Mouse (Mus musculus): ENCODE measurements at regions not wholly inside any gene's neighbourhood (a gene's known extent, or its start where the extent isn't known, plus 50 kb on each side); places are given as distances from the start of the nearest gene placed in this dataset.

DNA sequence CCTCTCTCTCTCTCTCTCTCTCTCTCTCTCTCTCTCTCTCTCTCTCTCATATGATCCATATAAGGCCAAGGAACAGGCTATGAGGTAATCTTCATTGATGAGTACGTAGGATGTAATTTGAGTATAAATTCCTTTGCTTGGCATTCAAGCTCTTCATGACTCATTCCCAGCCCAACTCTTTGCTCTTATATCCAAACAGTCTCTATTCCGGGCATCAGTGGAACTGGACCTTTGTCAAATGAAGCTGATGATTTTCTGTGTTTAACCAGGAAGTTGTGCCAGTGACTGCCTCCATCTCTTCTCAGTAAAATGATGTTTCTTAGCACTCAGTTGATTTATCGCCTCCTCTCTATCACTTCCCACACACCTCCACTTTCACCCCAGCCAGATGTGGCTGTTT is 132.4 kb upstream of the Nmur2 start:
- no peak for ATAC-seq (replicated peaks; ENCODE audit: poor library complexity, severe bottlenecking)

DNA sequence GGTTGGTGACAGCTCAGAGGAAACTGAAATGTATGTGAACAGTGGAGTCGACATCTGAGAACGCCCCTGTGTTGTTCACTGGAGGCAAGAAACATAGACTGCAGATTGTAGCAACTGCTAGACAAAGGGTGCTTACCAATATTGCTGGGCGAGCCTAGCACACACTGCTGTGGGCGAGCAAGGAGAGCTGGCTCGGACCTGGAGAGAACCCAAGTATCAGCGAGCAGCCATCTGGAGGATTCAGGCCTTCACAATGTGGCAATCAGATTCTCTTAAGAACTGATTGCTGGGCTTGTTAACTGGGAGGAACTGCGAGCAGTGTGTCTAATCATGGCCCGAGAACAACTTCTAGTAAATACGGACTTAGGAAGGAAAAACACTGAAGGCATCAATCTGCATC is 128.8 kb upstream of the Nmur2 start:
- no peak for ATAC-seq (replicated peaks; ENCODE audit: poor library complexity, severe bottlenecking)

DNA sequence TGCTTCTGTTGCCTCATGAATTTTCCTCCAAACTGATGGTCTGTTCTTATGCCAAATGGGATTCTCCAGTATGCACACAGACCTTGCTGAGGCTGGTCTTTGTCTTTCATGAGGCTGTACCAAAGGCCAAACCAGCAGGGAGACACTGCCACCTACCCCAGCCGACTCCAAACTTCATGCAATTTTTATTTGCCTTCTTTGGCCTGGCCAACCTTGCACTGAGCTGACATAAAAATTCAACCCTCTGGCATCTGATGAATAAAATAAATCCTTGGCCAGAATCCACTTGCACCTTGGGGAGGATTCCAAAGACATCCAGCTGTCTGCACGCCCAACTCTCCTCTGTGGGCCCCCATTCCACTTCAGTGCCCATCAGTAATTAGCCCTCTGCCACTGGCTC is 126.0 kb upstream of the Nmur2 start:
- ATAC-seq (replicated peaks; ENCODE audit: poor library complexity, severe bottlenecking), result no peak

DNA sequence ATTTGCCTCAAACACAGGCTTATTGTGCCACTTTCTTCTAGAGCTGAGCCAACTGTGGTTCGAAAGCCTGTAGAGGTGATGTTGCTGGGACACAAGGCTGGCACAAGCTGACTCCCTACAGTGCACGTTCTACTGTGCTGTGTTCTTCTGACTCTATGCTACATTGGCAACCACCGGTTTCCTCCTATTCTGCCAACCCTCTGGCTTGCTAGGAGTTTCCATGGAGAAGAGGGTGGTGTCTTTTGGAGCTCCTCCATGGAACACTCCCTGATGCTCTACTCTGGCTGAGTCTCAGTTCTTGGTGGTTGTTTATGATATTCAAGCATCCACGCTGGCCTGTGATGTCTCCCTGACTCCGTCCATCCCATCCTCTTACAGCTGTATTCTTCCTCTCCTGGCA is 124.9 kb upstream of the Nmur2 start:
- ATAC-seq (replicated peaks; ENCODE audit: poor library complexity, severe bottlenecking), result no peak

DNA sequence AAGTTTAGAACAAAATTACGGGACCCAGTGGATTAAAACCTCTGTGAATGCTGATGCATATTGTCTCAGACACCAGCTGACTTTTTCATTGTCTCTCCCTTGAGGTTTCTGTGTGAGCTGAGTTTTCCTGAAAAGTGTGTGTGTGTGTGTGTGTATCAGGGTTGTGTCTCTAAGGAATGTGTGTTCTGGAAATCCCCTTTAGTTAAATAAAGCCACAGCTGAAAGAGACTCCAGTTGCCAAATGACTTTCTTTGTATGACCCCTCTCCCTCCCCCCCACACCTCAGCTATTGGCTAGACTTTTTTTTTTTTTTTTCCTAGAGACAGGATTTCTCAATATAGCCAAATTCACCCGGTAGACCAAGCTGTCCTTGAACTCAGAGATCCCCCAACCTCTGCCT is 119.5 kb upstream of the Nmur2 start:
- ATAC-seq (replicated peaks; ENCODE audit: poor library complexity, severe bottlenecking), result no peak

DNA sequence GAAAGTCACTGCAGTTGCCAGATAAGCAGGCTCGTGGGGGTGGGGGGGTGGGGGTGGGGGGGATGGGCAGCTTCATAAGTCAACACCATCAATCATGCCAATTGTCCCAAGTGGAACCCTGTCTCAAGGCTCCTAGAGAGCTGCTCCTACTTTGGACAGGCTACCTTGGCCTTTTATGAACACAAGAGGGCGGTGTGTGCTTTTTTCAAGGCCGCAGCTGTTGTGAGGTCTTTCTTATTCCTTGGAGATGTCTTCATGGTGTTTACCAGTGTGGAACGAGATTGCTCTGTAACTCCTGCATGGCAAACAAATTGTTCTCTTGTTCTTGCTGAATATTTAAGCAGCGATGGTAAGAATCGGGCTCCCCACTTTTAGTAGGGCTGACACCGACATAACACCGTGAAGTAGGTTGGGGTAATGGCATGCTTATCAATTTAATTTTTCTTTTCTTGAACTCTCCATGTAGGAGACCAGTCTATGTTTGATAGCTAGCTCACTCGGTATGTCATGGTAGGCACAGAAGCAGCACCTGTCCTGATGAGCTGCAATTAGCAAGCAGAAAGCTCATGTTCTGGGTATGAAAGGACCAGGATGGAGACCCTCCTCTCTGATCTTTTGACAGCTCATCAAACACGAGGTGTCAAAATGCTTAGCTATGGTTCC is 118.7 kb upstream of the Nmur2 start:
- ATAC-seq (replicated peaks; ENCODE audit: poor library complexity, severe bottlenecking), result no peak

DNA sequence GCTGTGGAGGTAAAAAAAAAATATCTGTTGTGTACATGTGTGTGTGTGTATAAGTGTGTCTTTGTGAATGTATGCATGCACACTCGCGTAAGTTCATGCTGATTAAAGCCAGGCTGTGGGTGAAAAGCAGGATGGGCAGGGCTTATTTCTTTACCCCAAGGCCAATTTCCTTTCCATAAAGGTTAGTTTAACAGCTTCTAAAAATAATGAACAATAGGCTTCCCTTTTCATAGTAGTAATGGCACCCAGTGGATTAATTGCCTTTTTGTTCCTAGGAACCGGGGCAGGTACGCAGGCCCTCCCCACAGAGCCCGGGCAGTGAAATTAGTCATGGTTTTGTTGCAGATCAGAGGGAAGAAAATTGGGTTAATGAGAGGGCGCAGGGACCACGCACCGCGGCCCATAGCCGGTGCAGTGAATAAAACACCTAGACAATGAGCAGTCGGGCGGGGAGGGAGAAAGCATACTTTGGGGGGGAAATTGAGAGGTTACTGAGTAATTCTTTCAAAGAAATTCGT is 110.1 kb upstream of the Nmur2 start:
- no peak for ATAC-seq (replicated peaks; ENCODE audit: poor library complexity, severe bottlenecking)

DNA sequence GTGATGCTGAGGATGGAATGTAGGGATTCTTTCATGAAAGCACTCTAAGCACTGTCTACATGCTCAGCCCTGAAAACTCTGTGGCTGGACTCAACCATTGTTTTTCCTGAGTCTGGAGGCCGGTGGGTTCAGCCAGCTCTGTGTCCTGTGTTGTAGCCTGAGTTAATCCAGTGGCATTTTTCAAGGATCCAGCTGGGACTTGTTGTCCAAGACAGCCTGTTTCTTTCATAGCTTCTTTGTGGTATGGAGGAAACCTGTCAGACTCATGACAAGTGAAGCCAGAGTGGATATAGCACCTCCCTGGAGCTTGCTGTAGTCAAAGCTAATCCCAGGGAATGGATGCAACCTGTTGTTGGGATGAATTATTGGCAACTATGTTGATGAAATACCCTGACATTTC is 108.9 kb upstream of the Nmur2 start:
- no peak for ATAC-seq (replicated peaks; ENCODE audit: poor library complexity, severe bottlenecking)

DNA sequence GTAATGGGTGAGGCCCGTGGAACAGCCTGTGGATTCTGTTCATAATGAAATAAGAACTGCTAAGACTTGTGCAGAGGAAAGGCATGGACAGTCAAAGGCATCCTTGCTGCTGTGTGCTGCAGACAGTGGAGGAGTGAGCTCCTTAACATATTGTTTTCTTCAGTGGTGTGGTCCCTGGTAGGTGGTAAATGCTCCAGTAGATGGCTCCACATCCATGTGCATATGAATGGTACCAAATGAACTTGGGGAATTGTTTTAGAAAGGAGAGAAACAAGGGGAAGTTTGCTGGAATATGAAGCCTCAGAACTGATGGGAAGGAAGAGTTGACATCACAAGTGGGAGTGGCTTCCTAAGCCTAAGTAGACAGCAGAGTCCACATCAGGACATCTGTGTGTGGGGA is 108.1 kb upstream of the Nmur2 start:
- no peak for ATAC-seq (replicated peaks; ENCODE audit: poor library complexity, severe bottlenecking)

DNA sequence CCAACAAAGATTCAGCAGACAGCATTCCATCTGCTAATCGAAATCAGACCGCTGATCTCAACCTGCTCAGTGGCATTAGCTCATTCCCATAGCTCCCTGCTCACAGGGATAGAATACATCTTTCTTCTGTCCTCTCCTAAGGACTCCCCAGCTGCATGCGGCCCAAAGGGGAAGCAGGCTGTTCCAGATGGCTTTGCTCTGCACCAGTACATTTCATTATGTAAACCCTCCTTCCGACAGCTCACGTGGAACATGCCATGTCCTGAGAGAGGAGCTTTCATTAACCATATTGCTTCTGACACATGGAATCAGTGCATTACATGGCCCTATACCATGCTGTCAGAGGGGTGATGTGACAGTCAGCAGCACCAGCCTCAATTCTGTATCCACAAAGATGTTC is 105.9 kb upstream of the Nmur2 start:
- no peak for ATAC-seq (replicated peaks; ENCODE audit: poor library complexity, severe bottlenecking)

DNA sequence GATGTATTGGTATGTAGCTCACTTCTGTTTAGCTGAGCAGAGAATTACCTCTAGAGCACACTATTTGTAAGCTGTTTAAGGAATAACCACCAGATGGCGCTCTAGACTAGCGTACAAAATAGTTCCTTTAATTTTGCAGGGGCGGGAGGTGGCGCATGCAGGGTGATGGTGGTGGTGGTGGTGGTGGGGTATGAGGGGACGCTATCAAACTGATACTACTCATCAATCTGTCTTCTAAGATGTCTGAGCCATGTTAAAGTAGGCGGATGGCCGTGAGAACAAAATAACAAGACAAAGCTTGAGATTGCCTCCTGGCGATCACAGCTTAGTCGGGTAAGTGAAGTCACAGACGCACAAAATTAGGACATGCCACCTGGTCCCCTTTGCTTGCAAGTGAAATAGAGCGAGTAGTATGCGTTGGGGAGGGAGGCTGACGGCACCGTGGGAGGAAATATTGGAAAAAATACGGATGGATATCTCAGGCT is 90.6 kb upstream of the Nmur2 start:
- peak; percentile 58; the same call in 1 of the 2 replicates for ATAC-seq (replicated peaks; ENCODE audit: poor library complexity, severe bottlenecking)

DNA sequence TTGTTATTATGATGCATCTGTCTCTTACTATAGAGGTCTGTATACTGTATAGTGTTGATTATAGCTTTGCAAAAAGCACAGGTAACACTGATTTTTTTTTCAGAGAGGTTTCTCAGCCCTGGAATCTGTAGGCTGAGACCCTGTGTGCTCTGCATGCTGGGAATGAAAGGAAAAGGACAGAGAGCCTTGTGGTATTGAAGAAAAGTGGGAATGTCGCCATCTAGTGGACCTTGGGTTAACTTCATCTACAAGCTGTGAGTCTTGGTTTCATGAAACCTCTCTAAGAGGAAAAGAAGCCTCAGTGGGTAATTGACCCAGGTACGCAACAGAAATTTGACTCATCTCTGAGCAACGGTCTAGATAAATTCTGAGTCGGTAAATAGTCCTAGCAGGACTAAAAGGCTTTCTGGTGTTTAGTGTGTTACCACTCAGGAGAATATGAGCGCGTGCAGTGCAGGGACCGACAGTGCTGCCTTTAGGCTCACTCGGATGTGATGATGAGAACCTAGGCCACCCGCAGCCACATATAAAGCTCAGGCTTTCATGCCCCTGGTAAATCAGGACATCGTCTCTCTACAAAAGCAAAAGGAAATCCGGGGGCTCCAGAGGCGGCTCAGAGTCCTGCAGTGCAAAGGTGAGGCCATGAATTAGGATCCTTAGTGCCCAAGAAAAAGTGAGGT is 75.9 kb upstream of the Nmur2 start:
- ATAC-seq (replicated peaks; ENCODE audit: poor library complexity, severe bottlenecking), result no peak

DNA sequence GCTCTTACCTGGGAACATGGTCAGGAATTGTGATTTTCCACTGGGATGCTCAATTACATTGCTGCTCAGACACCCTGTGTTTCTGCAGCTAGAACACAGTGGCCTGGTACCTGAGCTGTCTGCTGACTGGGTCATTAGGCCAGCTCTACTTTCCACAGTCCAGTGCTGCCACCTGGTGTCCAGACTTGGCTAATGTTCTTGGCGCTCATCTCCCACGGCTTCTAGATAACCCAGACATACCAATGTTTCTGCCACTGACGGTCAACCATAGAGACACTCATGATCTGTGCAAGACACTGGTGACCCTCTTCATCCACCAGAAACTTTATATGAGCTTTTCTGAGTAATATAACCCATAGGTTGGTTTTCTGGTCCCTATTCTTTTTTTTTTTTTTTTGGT is 67.1 kb upstream of the Nmur2 start:
- ATAC-seq (replicated peaks; ENCODE audit: poor library complexity, severe bottlenecking), result peak; percentile 61

DNA sequence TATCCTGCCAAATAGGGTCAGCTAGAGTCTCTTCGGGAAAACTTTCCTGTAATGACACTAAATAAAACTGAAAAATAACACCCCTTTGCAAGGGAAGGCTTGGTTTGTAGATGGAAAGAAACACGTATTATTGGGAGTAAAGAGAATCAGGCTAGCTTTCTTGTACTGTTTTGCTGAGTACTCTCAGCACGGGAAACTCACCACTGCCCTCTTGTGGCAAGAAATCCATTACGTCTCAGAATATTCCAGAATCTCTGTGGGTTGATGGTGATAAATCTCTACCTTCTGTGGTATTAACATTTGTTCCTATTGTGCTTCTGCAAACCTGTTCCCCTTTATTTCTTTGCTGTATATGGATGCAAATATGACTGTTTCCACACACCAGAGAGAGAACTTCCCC is 64.8 kb upstream of the Nmur2 start:
- ATAC-seq (replicated peaks; ENCODE audit: poor library complexity, severe bottlenecking), result peak; percentile 14

DNA sequence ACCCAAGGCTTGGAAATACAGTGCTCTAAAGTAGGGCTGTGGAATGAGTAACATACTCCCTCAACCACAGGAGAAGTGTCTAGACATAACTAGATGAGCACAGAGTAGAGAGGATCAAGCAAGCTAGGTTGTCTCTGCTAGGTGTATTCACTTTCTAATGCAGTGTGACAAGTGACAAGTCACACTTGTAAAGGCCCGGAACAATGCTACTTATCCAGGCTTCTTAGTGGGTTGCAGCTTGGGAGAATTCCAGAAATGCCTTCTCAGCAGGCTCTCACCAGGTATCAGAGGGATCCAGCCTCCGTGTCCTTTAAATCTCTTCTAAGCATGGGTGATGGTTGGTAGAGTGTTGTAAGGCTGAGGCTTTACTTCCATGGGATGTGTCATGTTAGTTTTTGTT is 52.1 kb upstream of the Nmur2 start:
- ATAC-seq (replicated peaks; ENCODE audit: poor library complexity, severe bottlenecking), result no peak
